Mouse (Mus musculus): ENCODE results near the gene Krt79.

The Krt79 gene

DNA sequence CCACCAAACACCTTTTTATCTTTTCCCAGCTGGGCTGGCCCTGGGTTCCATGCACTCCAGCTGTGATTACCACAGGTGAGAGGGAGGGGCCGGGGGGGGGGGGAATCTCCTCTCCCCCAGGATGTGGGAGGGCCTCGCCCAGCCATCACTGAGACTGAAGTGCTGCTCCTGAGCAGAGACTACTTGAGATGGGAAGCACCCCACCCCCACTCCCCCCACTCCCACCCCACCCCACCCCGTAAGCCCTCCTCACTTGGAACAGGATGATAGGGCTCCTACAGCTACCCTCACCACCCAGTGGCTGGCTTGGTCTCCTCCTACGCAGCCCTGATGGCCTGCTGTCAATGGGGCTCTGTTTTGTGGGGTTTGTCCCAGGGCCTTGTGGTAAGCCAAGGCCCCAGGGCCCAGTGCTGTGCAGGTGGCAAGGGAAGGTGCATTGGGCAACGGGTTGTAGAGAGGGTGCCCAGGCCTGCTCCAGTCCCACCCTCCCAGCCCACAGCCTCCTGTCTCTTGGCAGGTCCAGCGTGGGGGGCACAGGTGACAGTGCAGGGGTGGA is at the start of gene Krt79:
Gene Krt79 (minus strand): TSS at position 51 of the 556 bp plus-strand sequence.
- DNase-seq (ENCODE audit: low spot score): no peak

DNA sequence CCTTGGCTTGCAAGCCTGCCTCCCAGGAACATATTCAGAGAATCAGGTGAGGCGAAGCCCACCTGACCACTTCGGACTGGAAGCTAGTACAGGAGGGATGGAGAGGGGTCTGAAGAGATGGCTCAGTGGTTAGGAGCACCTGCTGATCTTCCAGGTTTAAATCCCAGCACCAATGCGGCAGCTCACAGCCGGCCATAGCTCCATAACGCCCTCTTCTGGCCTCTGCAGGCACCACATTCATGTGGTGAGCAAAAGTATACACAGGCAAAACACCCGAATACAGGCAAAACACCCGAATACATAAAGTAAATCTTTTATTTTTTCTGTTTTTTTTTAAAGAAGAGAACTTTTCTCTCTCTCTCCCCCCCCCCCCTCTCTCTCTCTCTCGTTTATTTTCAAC is 48.6 kb upstream of the Krt79 start:
- DNase-seq (ENCODE audit: low spot score): no peak

- DNase-seq (ENCODE audit: low spot score): peak; percentile 91
Observed at GRCm38 (mm10) chr15:101988119-101988518, 48.0 kb upstream of the Krt79 start.

GRCm38 (mm10) chr15:101984746-101985145 is 44.6 kb upstream of the Krt79 start:
- no peak for DNase-seq (ENCODE audit: low spot score)

DNA sequence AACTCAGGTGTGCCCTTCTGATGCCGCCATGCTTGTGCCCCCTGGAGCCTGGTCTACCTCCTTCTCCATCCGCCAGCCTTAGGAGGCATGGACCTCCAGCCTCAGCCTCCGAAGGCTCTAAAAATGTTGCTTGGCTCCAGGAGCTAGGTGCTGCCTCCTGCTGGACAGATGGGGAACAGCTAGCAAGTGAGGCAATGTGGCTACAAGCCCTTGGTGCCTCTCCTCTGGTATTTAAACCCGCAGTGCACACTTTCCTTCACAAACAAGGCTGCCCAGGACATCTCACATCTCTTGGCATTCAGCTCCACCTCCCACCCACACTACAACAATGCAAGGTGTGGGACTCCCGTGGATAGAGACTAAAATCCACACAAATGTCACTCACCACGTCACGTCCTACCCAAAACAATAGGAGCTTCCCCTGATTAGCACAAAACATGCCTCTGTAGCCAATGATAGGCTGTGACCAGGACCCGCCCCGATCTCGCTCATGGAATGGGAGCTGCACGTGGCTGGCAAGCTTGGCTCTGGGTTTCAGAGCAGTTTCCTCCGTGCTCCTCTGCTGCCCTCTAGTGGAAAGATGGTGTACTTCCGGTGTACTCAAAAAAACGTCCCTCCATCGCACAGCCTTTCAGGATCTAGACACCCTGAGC is 44.0 kb upstream of the Krt79 start:
- peak; percentile 97 for DNase-seq (ENCODE audit: low spot score)

GRCm38 (mm10) chr15:101983315-101983948 is 43.3 kb upstream of the Krt79 start:
- no peak for DNase-seq (ENCODE audit: low spot score)

DNA sequence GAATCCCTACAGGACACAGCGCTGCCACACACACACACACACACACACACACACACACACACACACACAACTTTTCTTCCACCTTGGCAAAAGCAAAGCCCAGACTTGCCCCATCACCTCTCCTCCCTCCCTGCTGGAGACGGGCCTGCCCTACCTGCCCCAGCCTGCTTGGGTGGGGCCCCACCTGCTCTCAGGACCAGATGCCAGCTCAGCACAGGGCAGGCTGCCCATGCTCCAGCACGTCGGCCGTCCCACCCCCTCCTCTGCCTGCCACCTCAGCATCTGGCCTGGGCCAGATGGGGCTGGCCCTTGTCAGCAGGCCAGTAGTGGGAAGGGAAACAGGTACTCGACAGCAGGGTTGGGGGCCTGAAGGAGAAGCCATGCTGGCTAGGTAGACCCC is 40.7 kb upstream of the Krt79 start:
- peak; percentile 63 for DNase-seq (ENCODE audit: low spot score)

- DNase-seq (ENCODE audit: low spot score): peak; percentile 96
Observed at GRCm38 (mm10) chr15:101977043-101977726, 37.1 kb upstream of the Krt79 start.

DNA sequence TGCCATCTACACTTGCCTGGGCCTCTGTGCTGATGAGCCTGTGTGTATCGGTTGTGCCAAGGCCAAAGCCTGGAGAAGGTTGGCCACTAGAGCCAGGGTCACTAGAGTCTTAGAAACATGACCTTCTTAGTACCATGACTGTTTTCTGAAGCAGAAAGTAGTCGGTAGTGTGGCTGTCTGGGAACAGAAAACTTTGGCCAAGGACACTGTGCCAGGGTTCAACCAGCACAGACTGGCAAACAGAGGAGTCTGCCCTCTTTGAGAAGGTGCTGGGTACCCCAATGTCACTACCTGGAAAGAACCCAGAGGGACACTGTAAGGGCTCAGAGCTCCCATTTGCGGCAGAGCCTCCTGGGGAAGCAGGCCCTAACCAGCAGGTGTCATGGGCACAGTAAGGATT is 36.5 kb upstream of the Krt79 start:
- no peak for DNase-seq (ENCODE audit: low spot score)

- DNase-seq (ENCODE audit: low spot score): no peak
Observed at GRCm38 (mm10) chr15:101976023-101976422, 35.9 kb upstream of the Krt79 start.

DNA sequence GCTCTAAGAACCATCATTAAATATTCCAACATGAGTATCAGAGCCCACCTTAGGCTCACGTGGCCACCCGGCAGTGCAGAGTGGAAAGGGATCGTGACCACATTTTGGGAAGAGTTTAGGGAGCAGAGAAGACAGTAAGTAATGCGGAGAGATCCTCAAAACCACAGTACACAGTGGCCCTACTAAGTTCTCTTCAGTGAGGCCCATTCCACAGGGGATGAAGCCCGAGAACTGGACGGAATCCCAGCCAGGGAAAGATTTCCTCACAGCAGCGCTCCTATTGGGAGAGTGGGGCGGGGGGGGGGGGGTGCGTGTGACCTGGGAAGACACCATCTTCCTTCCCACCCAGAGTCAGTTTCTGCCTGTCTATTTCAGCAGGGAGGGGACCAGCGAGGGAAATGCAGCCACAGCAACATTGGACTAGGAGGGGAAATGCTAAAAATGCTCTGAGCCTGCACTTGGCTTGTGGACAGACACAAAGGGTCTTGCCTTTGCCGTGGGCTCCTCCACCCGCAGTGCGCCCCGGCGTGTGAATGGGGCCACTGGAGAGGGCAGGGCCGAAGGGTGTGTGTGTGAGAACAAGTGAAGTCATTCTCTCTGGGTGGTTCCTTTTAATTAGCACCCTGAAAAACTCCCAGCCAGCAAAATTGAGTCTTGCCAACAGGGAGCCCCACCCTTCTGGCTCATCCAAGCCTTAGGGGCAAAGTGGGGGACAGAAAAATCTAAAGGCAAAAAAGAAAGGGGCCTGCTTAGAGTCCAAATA is 34.1 kb upstream of the Krt79 start:
- DNase-seq (ENCODE audit: low spot score): no peak

DNA sequence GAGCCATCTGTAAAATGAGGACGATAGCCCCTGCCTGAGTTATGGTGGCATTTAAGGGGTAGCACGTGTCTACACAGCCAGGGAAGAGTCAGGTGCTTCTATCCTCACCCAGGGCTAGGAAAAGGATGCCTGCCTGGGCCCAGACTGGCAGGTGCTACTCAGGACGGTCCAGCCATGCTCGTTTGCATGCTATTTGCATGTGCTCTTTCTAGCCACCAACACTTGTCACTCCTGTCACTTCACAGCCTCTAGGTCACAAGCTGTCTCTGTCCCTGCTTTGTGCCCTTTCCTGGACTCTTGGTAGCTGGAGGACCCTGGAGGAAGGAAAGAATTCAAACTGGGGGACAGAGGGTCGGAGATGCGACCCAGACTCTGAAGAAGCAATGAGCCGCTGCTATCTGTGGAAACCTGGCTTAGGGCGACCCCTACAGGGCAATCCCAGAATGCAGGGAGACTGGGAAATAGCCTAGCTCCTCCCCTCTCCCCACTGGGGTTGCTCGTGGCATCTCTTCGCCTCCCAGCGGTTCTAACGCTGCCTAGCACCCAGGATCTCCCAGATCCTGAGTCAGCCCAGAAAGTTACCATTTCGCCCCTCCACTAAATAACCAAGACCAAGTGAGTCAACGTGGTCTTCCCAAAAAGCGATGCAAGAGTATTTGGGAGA is 33.4 kb upstream of the Krt79 start:
- DNase-seq (ENCODE audit: low spot score): peak; percentile 96

- DNase-seq (ENCODE audit: low spot score): peak; percentile 62
Observed at GRCm38 (mm10) chr15:101970536-101970935, 30.4 kb upstream of the Krt79 start.

DNA sequence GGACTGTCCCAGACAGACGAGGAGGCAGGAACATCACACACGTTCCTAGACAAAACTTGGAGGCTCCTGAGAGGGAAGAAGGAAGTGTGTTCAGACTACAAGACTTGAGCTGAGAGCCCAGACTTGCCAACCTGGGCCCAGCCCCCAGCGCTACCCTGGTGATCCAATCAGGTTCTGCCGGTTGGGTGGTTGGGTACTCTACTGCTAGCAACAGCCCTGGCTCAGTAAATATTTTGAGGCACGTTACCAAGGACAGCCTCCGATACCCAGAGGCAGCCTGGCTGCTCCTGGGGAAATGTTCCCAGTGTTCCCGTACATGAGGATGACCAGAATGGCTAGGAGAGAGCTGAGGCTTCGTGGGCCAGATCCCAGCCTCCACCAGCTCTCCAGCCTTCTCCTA is 26.7 kb upstream of the Krt79 start:
- DNase-seq (ENCODE audit: low spot score): no peak

GRCm38 (mm10) chr15:101958891-101959290 is 18.8 kb upstream of the Krt79 start:
- DNase-seq (ENCODE audit: low spot score): no peak

DNA sequence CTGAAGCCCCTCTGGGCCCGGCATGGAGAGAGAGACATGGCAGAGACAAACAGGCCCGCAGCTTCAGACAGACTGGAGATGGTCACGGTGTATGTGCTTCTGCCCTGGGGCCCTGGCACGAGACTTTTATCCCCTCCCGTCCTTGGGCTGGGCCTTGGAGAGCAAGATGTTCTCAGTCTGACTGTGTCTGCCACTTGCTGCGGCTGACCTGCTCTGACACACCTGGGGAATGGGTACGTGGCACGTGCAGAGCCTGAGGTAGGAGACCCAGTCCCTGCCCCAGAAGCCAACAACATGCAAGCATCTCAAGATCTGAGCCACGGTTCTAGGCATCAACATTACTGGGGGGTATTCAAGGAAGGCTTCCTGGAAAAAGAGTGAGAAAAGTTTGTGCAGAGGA is 14.1 kb upstream of the Krt79 start, which contains the start of gene Krt78:
Gene Krt78 (minus strand): TSS at position 101 of the 400 bp plus-strand sequence.
- DNase-seq (ENCODE audit: low spot score): no peak

- no peak for DNase-seq (ENCODE audit: low spot score)
Observed at GRCm38 (mm10) chr15:101952733-101953474, 12.8 kb upstream of the Krt79 start.

DNA sequence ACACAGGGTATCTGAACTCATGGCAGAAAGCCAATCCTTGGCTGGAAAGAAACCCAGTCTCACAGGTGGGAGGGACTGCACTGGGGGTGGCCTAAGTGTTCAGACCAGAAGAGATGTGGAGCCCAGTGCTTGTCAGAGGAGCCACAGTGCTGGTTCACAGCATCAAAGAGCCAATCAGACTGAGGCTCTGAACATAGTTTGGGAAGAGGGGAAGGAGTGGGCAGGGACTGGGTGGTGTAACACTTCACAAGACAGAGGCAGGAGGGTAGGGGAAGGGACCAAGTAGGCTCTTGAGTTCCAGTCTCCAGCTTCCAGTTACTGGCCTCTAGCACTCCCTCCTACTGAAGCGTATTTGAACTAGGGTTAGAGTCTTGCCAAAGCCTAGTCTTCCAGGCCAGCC is 5.3 kb upstream of the Krt79 start:
- no peak for DNase-seq (ENCODE audit: low spot score)

DNA sequence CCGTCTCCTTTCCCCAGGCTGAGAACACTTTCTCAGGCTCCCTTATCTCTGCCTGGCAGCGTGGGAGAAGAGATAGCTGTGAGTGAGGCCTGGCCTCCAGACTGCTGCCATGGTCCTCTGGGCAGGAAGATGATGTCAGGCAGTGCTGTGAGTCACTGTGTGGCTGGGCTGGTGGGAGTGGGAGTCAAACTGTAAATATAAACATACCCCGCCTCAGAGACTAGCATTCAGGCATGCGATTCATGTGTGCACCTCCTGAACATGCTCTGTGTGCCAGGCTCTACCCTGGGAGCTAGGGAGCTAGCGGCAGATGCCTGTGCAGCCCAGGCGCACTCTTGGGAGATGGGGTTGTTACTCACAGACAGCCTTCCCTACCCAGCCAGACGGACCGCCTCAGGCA is 1.8 kb upstream of the Krt79 start:
- no peak for DNase-seq (ENCODE audit: low spot score)

- no peak for DNase-seq (ENCODE audit: low spot score)
Observed at GRCm38 (mm10) chr15:101938600-101939308, 1.4 kb downstream of the Krt79 start.

Data from MN1 (cell line).